Mouse (Mus musculus) lung, embryonic 14.5 days (tissue): Measurements from ENCODE around the gene Fam78a. TPM values are rescaled to one million over a fixed set of nuclear protein-coding genes. Genes with fewer than 3 reads are reported as not detected.

ENCODE experiments used
- ATAC-seq: fragments of 200-750 bp; cut with Nextera tagmentation; 2 replicates; pipeline ENCODE4 v1.8.0; 2017; ENCODE audit warnings: mild to moderate bottlenecking, moderate TSS enrichment, moderate library complexity; ENCODE audit not compliant: insufficient read depth
- DNase-seq: peaks from one replicate; pipeline ENCODE4 v3.0.0-alpha.2; 2015
- H3K27ac ChIP-seq: fragments of 300-500 bp; sonication (generic); 2 replicates; pipeline ENCODE4 v1.5.1; 2014; ENCODE audit warnings: low read depth, mild to moderate bottlenecking, moderate library complexity
- H3K27me3 ChIP-seq: fragments of 300-500 bp; sonication (generic); 2 replicates; pipeline ENCODE4 v1.6.1; 2014; ENCODE audit warnings: low read length, control low read depth; ENCODE audit not compliant: insufficient read depth
- H3K36me3 ChIP-seq: fragments of 300-500 bp; sonication (generic); 2 replicates; pipeline ENCODE4 v1.6.1; 2014; ENCODE audit warnings: control low read depth; ENCODE audit not compliant: insufficient read depth
- H3K4me1 ChIP-seq: fragments of 300-500 bp; sonication (generic); 2 replicates; pipeline ENCODE4 v1.6.1; 2014; ENCODE audit warnings: antibody characterized with exemption, control low read depth; ENCODE audit not compliant: insufficient read depth
- H3K4me2 ChIP-seq: fragments of 300-500 bp; sonication (generic); 2 replicates; pipeline ENCODE4 v1.6.1; 2014; ENCODE audit warnings: mild to moderate bottlenecking
- H3K4me3 ChIP-seq: fragments of 300-500 bp; sonication (generic); 2 replicates; pipeline ENCODE4 v1.5.1; 2014; ENCODE audit warnings: low read depth, low read length
- H3K9ac ChIP-seq: fragments of 300-500 bp; sonication (generic); 2 replicates; pipeline ENCODE4 v1.6.1; 2014
- H3K9me3 ChIP-seq: fragments of 300-500 bp; sonication (generic); 2 replicates; pipeline ENCODE4 v1.6.1; 2016; ENCODE audit warnings: low read depth, low read length, control low read depth
- CTCF ChIP-seq: IDR thresholded peaks from 2 replicates; pipeline ENCODE4 v1.5.1; 2016; ENCODE audit warnings: antibody characterized with exemption, low read depth
- WGBS: fragments of 180-500 bp; shearing (Covaris S2); extraction: QIAGEN DNeasy Blood & Tissue Kit; methylation state at CpG from one replicate; pipeline ENCODE4 v1.1.7; 2014; 5-methylcytosine and 5-hydroxymethylcytosine counted together
- polyA plus RNA-seq: library from polyadenylated mRNA; unstranded; fragments of >200 nt; fragmentation: Nextera tagmentation; extraction: Ambion mirVana; gene quantifications from 2 replicates; pipeline ENCODE4 v1.2.1, GENCODE M21; 2014

Gene Fam78a
- polyA plus RNA-seq, 1 experiment from 2014 or later = 4.9 TPM

DNA sequence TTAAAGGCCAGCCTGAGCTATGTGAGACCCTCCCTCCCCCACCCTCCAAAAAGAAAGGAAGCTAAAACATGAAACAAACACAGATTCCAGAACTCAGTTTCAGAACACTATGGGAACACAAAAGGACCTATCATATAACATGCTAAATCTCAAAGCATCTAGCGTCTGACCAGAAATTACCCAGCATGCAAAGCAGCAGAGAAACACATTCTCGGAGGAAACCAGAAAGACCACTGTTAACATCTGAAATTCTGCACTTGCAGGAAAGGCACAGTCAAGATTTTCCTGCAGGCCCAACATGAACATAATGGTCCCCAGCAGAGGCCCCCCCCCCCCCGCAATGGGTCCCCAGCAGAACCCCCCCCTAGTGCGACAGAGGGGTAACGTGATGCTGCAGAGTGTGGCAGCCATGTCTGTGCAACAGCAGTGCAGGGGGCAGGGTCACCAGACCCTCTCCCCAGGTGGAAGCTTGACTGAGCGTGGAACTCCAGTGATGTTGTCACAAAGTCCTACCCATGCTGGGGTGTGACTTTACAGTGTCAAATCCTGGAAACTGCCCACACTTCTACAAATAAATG is 24.3 kb downstream of the Fam78a start:
- H3K4me2 ChIP-seq = no peak overlapping the region
- ATAC-seq = no peak
- H3K4me1 ChIP-seq = no peaks in the 10 kb centered on the region
- no peak for TF ChIP-seq CTCF
- H3K36me3 ChIP-seq = no peaks in the 10 kb centered on the region
- no peak overlapping the region for H3K9ac ChIP-seq
- no peaks in the 10 kb centered on the region for H3K27me3 ChIP-seq
- DNase-seq = no peak
- no peaks in the 10 kb centered on the region for H3K9me3 ChIP-seq
- 50% methylated on average over 6 of the region's 6 CpGs for WGBS
- H3K27ac ChIP-seq = no peak overlapping the region
- H3K4me3 ChIP-seq = no peak overlapping the region

DNA sequence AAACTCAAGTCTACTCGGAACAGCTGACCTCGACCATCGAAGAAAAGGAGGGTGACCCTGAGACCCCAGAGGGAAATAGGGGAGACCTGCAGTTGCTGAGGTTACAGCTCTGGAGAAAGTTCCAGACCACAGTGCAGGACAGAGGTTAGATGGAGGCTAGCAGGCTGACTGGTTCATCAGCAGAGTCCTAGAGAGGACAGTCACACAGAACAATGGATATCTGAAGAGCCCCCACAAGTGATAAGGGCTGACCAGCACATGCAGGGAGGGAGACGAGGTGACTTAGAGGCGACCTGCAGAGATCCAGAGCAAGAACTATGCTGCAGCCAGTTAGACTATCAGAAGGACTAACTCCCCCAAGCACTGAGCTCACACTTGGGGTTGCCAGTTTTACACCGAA is 25.0 kb downstream of the Fam78a start:
- DNase-seq (no peak), ATAC-seq (no peak)
- no peak overlapping the region for H3K4me2 ChIP-seq
- no peak for TF ChIP-seq CTCF
- 63% methylated on average over 6 of the region's 6 CpGs for WGBS
- no peaks in the 10 kb centered on the region for H3K9me3 ChIP-seq
- no peak overlapping the region for H3K9ac ChIP-seq
- H3K27me3 ChIP-seq = no peaks in the 10 kb centered on the region
- H3K36me3 ChIP-seq = no peaks in the 10 kb centered on the region
- no peaks in the 10 kb centered on the region for H3K4me1 ChIP-seq
- H3K4me3 ChIP-seq = no peak overlapping the region
- no peak overlapping the region for H3K27ac ChIP-seq

DNA sequence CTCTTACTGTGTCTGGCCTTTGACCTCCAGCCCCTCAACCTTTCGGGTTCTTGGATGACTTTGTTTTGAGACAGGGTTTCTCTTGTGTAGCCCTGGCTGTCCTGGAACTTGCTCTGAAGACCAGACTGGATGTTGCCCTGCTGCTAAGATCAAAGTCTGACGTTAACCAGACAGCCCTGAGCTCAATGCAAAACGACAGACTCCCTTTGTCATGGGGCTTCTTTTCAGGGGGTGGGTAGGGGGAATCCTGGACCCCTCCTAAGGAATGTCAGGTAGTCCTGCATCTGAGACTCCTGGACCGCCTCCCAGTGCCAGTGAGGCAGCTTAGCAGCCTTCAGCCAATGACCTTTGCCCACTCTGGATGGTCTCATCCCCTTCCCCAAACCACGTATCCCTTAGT is 25.9 kb downstream of the Fam78a start:
- Histone ChIP-seq H3K4me1 (no peaks in the 10 kb centered on the region), H3K9ac (no peak overlapping the region), H3K27me3 (no peaks in the 10 kb centered on the region), H3K36me3 (peaks cover 2% of the 10 kb centered on the region), H3K9me3 (no peaks in the 10 kb centered on the region), H3K4me2 (no peak overlapping the region), H3K27ac (no peak overlapping the region), H3K4me3 (no peak overlapping the region)
- no peak for TF ChIP-seq CTCF
- 32% methylated on average over 5 of the region's 5 CpGs for WGBS
- DNase-seq = no peak
- no peak for ATAC-seq

DNA sequence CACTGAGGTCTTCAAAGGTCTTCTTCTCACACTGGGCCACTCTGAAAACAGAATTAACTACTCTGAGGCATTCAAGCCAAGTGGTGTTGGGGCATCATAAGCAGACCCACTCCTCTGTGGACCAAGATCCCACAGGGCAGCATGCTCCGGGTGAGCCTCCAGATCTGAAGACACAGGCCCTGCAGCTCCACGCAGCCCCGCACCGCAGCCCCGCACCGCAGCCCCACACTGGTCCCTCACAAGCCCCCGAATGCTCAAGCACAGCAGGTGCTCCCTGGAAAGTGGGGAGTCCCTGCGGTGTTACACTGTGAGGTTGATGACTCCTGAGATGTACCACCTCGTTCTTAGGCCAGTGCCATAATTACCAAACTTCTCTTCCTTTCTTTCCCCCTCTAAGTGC is 26.4 kb downstream of the Fam78a start:
- no peak for DNase-seq
- TF ChIP-seq CTCF = no peak
- Histone ChIP-seq H3K9me3 (no peaks in the 10 kb centered on the region), H3K4me3 (no peak overlapping the region), H3K4me1 (no peaks in the 10 kb centered on the region), H3K27me3 (no peaks in the 10 kb centered on the region), H3K36me3 (peaks cover 6% of the 10 kb centered on the region), H3K27ac (no peak overlapping the region), H3K9ac (no peak overlapping the region), H3K4me2 (no peak overlapping the region)
- WGBS = 76% methylated on average over 9 of the region's 9 CpGs
- no peak for ATAC-seq

DNA sequence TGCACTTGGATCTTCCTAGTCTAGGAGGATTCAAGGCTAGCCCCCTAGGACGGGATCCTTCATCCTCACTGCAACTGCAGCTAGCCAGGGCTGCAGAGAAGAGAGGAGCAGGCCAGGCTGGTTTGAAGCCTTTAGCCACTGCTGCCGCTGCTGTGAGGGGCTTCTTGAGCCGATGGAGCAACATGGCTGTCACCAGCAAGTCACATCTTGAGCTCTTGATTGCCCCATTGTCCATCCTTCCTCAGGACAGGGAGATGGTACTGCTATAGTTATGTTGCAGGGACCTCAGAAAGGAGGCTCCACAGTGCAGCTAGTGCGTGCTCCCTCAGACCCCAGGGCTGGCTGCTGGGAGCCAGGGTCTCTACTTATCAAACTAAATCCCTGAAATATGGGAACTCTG is 26.9 kb downstream of the Fam78a start:
- H3K36me3 ChIP-seq = peaks cover 6% of the 10 kb centered on the region
- DNase-seq (no peak), ATAC-seq (no peak)
- H3K9me3 ChIP-seq = no peaks in the 10 kb centered on the region
- H3K4me3 ChIP-seq = no peak overlapping the region
- H3K27ac ChIP-seq = no peak overlapping the region
- no peak for TF ChIP-seq CTCF
- no peak overlapping the region for H3K4me2 ChIP-seq
- no peak overlapping the region for H3K9ac ChIP-seq
- WGBS = 68% methylated on average over 4 of the region's 4 CpGs
- no peaks in the 10 kb centered on the region for H3K27me3 ChIP-seq
- H3K4me1 ChIP-seq = no peaks in the 10 kb centered on the region

DNA sequence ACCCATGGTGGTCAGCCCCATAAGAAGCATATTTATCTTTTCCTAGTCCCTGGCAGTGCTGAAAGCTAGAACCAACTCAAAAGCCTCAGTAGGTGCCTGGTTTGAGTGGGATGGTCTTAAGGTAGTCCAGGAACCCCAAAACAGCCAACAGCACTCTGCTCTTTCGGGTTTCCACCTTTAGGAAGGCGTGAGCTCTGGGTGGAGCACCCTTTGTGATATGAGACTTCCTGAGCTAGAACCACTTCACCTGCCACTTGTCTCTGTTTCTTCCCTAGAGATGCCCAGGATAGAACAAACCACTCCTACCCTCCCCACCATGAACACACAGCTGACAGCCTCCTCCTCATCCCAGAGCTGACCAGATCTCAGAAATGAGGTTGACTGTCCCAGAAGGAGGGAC is 27.3 kb downstream of the Fam78a start:
- Histone ChIP-seq H3K4me2 (no peak overlapping the region), H3K27me3 (no peaks in the 10 kb centered on the region), H3K36me3 (peaks cover 9% of the 10 kb centered on the region), H3K4me3 (no peak overlapping the region), H3K4me1 (no peaks in the 10 kb centered on the region), H3K9ac (no peak overlapping the region), H3K9me3 (no peaks in the 10 kb centered on the region), H3K27ac (no peak overlapping the region)
- TF ChIP-seq CTCF = no peak
- no peak for ATAC-seq
- no peak for DNase-seq
- WGBS = 64% methylated on average over 2 of the region's 2 CpGs

DNA sequence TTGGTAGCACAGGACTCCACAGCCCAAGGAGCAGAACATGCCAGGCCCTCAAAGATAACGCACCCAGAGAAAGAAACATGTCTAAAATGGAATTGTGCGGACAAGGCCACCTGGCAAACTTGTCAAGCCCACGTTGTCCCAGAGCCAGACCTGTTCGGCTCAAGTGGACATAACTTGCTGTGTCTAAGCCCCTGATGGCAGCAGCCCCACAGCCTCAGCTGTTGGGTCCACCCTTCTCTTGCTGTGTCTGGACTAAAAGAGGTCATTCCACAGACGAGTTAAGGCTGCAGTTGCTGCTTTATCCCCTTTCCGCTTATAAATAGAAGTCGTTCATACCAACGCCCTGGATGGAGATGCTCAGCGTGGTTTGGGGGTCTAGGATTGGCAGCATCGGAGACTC is 28.1 kb downstream of the Fam78a start:
- Histone ChIP-seq H3K4me3 (no peak overlapping the region), H3K36me3 (peaks cover 18% of the 10 kb centered on the region), H3K4me2 (no peak overlapping the region), H3K9ac (no peak overlapping the region), H3K27ac (no peak overlapping the region), H3K27me3 (no peaks in the 10 kb centered on the region), H3K4me1 (no peaks in the 10 kb centered on the region), H3K9me3 (no peaks in the 10 kb centered on the region)
- TF ChIP-seq CTCF = no peak
- ATAC-seq (no peak), DNase-seq (no peak)
- 74% methylated on average over 10 of the region's 10 CpGs for WGBS

DNA sequence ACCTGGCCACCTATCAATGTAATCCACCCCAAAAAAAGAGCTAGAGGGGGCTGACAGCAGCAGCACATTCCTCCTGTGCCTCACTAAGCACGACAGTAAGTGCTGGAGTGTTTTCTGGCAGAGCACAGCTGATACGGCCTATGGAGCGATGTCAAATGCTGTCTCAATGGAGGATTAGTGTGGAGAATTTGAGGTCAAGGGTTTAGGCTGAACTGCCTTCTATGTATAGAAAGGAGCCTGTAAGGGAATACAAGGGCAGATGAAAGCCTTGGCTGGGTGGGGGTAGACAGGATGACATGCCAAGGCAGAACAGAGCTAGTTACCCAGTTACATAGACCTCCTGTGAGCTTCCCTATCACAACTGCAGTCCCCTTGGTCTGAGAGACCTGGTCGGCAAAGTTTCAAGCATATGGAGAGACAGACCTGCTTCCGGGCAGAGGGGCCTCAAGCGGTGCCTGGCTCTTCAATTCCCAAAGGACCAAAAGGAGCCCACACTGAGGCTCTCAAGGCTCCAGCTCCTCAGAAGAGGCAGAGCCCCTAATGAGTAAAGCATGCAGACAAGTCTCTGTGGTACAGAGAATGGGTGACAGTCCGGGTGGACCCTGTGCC is 29.2 kb downstream of the Fam78a start:
- H3K4me1 ChIP-seq = no peaks in the 10 kb centered on the region
- no peaks in the 10 kb centered on the region for H3K27me3 ChIP-seq
- WGBS = 63% methylated on average over 7 of the region's 7 CpGs
- DNase-seq = no peak
- no peak for TF ChIP-seq CTCF
- no peak for ATAC-seq
- H3K9ac ChIP-seq = no peak overlapping the region
- H3K4me3 ChIP-seq = no peak overlapping the region
- H3K4me2 ChIP-seq = no peak overlapping the region
- H3K27ac ChIP-seq = no peak overlapping the region
- H3K9me3 ChIP-seq = no peaks in the 10 kb centered on the region
- H3K36me3 ChIP-seq = peaks cover 28% of the 10 kb centered on the region
